ENCODE assay signal across 10 mouse cellular contexts in genomic region chr6:87451016-87451415, GRCm38 (mm10). TPM values are rescaled to one million over a fixed set of nuclear protein-coding genes. Genes with fewer than 3 reads are reported as not detected.
DNase-seq lines count a peak whose midpoint lies in the region.
"Had no signal": no experiment of that assay in that cellular context is flagged by ENCODE, and none has a peak within 500 bp of the region (broad histone marks: within the 10 kb centered on the region; RNA-seq: fewer than 3 reads in every experiment).

No protein-coding gene starts in this region.

- WGBS in heart, embryonic 10.5 days, result 42% methylated on average over 3 of the region's 3 CpGs
- whole genome bisulfite sequencing in embryonic facial prominence, embryonic 10.5 days, result 66% methylated on average over 3 of the region's 3 CpGs
- 73% methylated on average over 3 of the region's 3 CpGs for WGBS in limb, embryonic 10.5 days

- no peak overlapping the region for H3K4me3 ChIP-seq in heart, embryonic 10.5 days
- no peak overlapping the region for H3K4me3 ChIP-seq in embryonic facial prominence, embryonic 10.5 days
- no peak overlapping the region for H3K4me3 ChIP-seq in limb, embryonic 10.5 days
- H3K4me3 ChIP-seq: liver, embryonic 15.5 days had no signal

- no peaks in the 10 kb centered on the region for H3K9me3 ChIP-seq in heart, embryonic 10.5 days
- H3K9me3 ChIP-seq in embryonic facial prominence, embryonic 10.5 days, result no peaks in the 10 kb centered on the region
- no peaks in the 10 kb centered on the region for H3K9me3 ChIP-seq in limb, embryonic 10.5 days (replicated peaks)
- H3K9me3 ChIP-seq: liver, embryonic 15.5 days had no signal

- H3K4me1 ChIP-seq in heart, embryonic 10.5 days, result peaks cover 23% of the 10 kb centered on the region
- no peaks in the 10 kb centered on the region for H3K4me1 ChIP-seq in embryonic facial prominence, embryonic 10.5 days
- H3K4me1 ChIP-seq in limb, embryonic 10.5 days, result no peaks in the 10 kb centered on the region
- H3K4me1 ChIP-seq: liver, embryonic 15.5 days had no signal

- intact Hi-C loops in left cerebral cortex, postnatal 4 days (cut with DNase I), result no loop called here

- peaks cover 25% of the 10 kb centered on the region for H3K27me3 ChIP-seq in heart, embryonic 10.5 days (ENCODE audit: insufficient read depth, poor library complexity, severe bottlenecking)
- H3K27me3 ChIP-seq in embryonic facial prominence, embryonic 10.5 days (replicated peaks; ENCODE audit: low read depth, poor library complexity, severe bottlenecking), result no peaks in the 10 kb centered on the region
- no peaks in the 10 kb centered on the region for H3K27me3 ChIP-seq in limb, embryonic 10.5 days (ENCODE audit: low read depth, poor library complexity, severe bottlenecking)

- DNase-seq in heart, adult 11 months, result peak; percentile 94
- no peak for DNase-seq in heart, embryonic 10.5 days (ENCODE audit: low spot score)
- peak; percentile 43 for DNase-seq in urinary bladder, postnatal 14 days (ENCODE audit: low spot score)
- no peak for DNase-seq in urinary bladder, adult 18-20 months (ENCODE audit: low spot score in 2 of 2)
- DNase-seq in embryonic facial prominence, embryonic 10.5 days (ENCODE audit: low spot score), result peak; percentile 39
- DNase-seq in left cerebral cortex, postnatal 4 days, result peak; percentile 33
- peak; percentile 15 to 16 for DNase-seq in thymus, postnatal 36 days
- no peak for DNase-seq in limb, embryonic 10.5 days (ENCODE audit: low spot score)

- no peak overlapping the region for H3K27ac ChIP-seq in heart, embryonic 10.5 days
- no peak overlapping the region for H3K27ac ChIP-seq in embryonic facial prominence, embryonic 10.5 days (replicated peaks)
- no peak overlapping the region for H3K27ac ChIP-seq in limb, embryonic 10.5 days
- H3K27ac ChIP-seq: liver, embryonic 15.5 days had no signal

- H3K36me3 ChIP-seq in heart, embryonic 10.5 days, result no peaks in the 10 kb centered on the region
- H3K36me3 ChIP-seq in embryonic facial prominence, embryonic 10.5 days (replicated peaks), result no peaks in the 10 kb centered on the region
- H3K36me3 ChIP-seq in limb, embryonic 10.5 days, result no peaks in the 10 kb centered on the region
- H3K36me3 ChIP-seq: liver, embryonic 15.5 days had no signal

RNA-seq across cellular contexts. Expression of gene Bmp10, which starts 22.2 kb away (rescaled TPM):
- polyA plus RNA-seq in heart, embryonic 10.5 days (2016; fragmentation: Nextera tagmentation; extraction: Ambion mirVana), result 4.5 and 6.2 TPM in 2 replicates
- not detected in 2 replicates for polyA plus RNA-seq in embryonic facial prominence, embryonic 10.5 days (2016; fragmentation: Nextera tagmentation; extraction: Ambion mirVana)
- total RNA-seq in left cerebral cortex, postnatal 4 days (2021), result under 1 TPM in 1 of 2 experiments, not detected in 1; 0.12 TPM
- not detected in 2 replicates for polyA plus RNA-seq in limb, embryonic 10.5 days (2016; fragmentation: Nextera tagmentation; extraction: Ambion mirVana)
- total RNA-seq: gastrocnemius, postnatal 36 days had no signal

Comparison
In these comparisons a context has a peak if more than half of its experiments do, and no peak if none do; other contexts are left out.
1. DNase-seq: peak in heart, adult 11 months (single experiment), urinary bladder, postnatal 14 days (single experiment), embryonic facial prominence, embryonic 10.5 days (single experiment), left cerebral cortex, postnatal 4 days (single experiment) and thymus, postnatal 36 days (2 of 2); none in heart, embryonic 10.5 days (single experiment), urinary bladder, adult 18-20 months (0 of 2) and limb, embryonic 10.5 days (single experiment).